Mouse (Mus musculus) embryonic facial prominence, embryonic 13.5 days (tissue): ENCODE results near the gene Rrp36. TPM values are rescaled to one million over a fixed set of nuclear protein-coding genes. Genes with fewer than 3 reads are reported as not detected.

Experiments
- ATAC-seq: fragments of 200-750 bp; cut with Nextera tagmentation; 2 replicates; pipeline ENCODE4 v1.8.0; 2017; ENCODE audit warnings: low read depth; ENCODE audit not compliant: insufficient number of reproducible peaks, insufficient read depth, low FRiP score, low TSS enrichment
- H3K27ac ChIP-seq: fragments of 300-500 bp; sonication (generic); 2 replicates; pipeline ENCODE4 v1.5.1; 2015; ENCODE audit warnings: moderate library complexity, mild to moderate bottlenecking, inconsistent platforms
- H3K27me3 ChIP-seq: fragments of 300-500 bp; sonication (generic); 2 replicates; pipeline ENCODE4 v1.6.1; 2015; ENCODE audit warnings: mild to moderate bottlenecking, inconsistent platforms
- H3K36me3 ChIP-seq: fragments of 300-500 bp; sonication (generic); 2 replicates; pipeline ENCODE4 v1.6.1; 2015; ENCODE audit warnings: mild to moderate bottlenecking, inconsistent platforms
- H3K4me1 ChIP-seq: fragments of 300-500 bp; sonication (generic); 2 replicates; pipeline ENCODE4 v1.6.1; 2015; ENCODE audit warnings: inconsistent platforms
- H3K4me2 ChIP-seq: fragments of 300-500 bp; sonication (generic); 2 replicates; pipeline ENCODE4 v1.6.1; 2015; ENCODE audit warnings: moderate library complexity, mild to moderate bottlenecking, inconsistent platforms
- H3K4me3 ChIP-seq: fragments of 300-500 bp; sonication (generic); 2 replicates; pipeline ENCODE4 v1.5.1; 2015; ENCODE audit warnings: mild to moderate bottlenecking, inconsistent platforms
- H3K9ac ChIP-seq: fragments of 300-500 bp; sonication (generic); 2 replicates; pipeline ENCODE4 v1.6.1; 2015; ENCODE audit warnings: mild to moderate bottlenecking, inconsistent platforms
- H3K9me3 ChIP-seq: fragments of 300-500 bp; sonication (generic); 2 replicates; pipeline ENCODE4 v1.6.1; 2016; ENCODE audit warnings: inconsistent platforms
- WGBS: fragments of 180-500 bp; shearing (Covaris S2); methylation state at CpG from one replicate; pipeline ENCODE4 v1.1.7; 2015; ENCODE audit warnings: mixed read lengths; 5-methylcytosine and 5-hydroxymethylcytosine counted together
- polyA plus RNA-seq: library from polyadenylated mRNA; unstranded; fragments of >200 nt; fragmentation: Nextera tagmentation; extraction: Ambion mirVana; gene quantifications from 2 replicates; pipeline ENCODE4 v1.2.1, GENCODE M21; 2015

The Rrp36 gene
- polyA plus RNA-seq, 1 experiment from 2014 or later: 75.6 TPM

- Histone ChIP-seq H3K36me3 (peaks cover 19% of the 10 kb centered on the region), H3K27ac (peak overlapping the region; percentile 92), H3K4me2 (peak overlapping the region; percentile 85), H3K4me3 (peak overlapping the region; percentile 94), H3K4me1 (peaks cover 32% of the 10 kb centered on the region), H3K9me3 (no peaks in the 10 kb centered on the region), H3K27me3 (no peaks in the 10 kb centered on the region), H3K9ac (peak overlapping the region; percentile 97)
- ATAC-seq: peak; percentile 77
- 3% methylated on average over 41 of the region's 41 CpGs for WGBS
These were observed 30.1 kb upstream of the Rrp36 start for GRCm38 (mm10) chr17:46703971-46704886.

- peaks cover 32% of the 10 kb centered on the region for H3K4me1 ChIP-seq
- no peak overlapping the region for H3K27ac ChIP-seq
- WGBS: 92% methylated on average over 5 of the region's 5 CpGs
- peak overlapping the region; percentile 97 for H3K9ac ChIP-seq
- no peaks in the 10 kb centered on the region for H3K9me3 ChIP-seq
- ATAC-seq: no peak
- no peaks in the 10 kb centered on the region for H3K27me3 ChIP-seq
- peak overlapping the region; percentile 85 for H3K4me2 ChIP-seq
- H3K4me3 ChIP-seq: peak overlapping the region; percentile 94; the same call in 1 of the 2 replicates
- H3K36me3 ChIP-seq: peaks cover 33% of the 10 kb centered on the region
These were observed 28.4 kb upstream of the Rrp36 start for GRCm38 (mm10) chr17:46702506-46702905.

GRCm38 (mm10) chr17:46702100-46702499 is 27.9 kb upstream of the Rrp36 start:
- WGBS: 90% methylated on average over 12 of the region's 12 CpGs
- Histone ChIP-seq H3K36me3 (peaks cover 37% of the 10 kb centered on the region), H3K4me1 (peaks cover 32% of the 10 kb centered on the region), H3K4me3 (0 out of 2 replicates have a peak overlapping the region, but pooled peaks have one; percentile 94), H3K4me2 (0 out of 2 replicates have a peak overlapping the region, but pooled peaks have one; percentile 7), H3K9ac (peak overlapping the region; percentile 97; the same call in 1 of the 2 replicates), H3K27me3 (no peaks in the 10 kb centered on the region), H3K9me3 (no peaks in the 10 kb centered on the region), H3K27ac (no peak overlapping the region)
- ATAC-seq: no peak

GRCm38 (mm10) chr17:46701489-46701888 is 27.3 kb upstream of the Rrp36 start:
- Histone ChIP-seq H3K4me2 (peak overlapping the region; percentile 7; the same call in 1 of the 2 replicates), H3K4me1 (peaks cover 32% of the 10 kb centered on the region), H3K36me3 (peaks cover 39% of the 10 kb centered on the region), H3K9me3 (no peaks in the 10 kb centered on the region), H3K4me3 (no peak overlapping the region), H3K9ac (0 out of 2 replicates have a peak overlapping the region, but pooled peaks have one; percentile 97), H3K27me3 (no peaks in the 10 kb centered on the region), H3K27ac (no peak overlapping the region)
- ATAC-seq: no peak
- WGBS: 83% methylated on average over 12 of the region's 12 CpGs

- Histone ChIP-seq H3K9me3 (no peaks in the 10 kb centered on the region), H3K4me3 (no peak overlapping the region), H3K27me3 (no peaks in the 10 kb centered on the region), H3K4me1 (peaks cover 28% of the 10 kb centered on the region), H3K36me3 (peaks cover 48% of the 10 kb centered on the region), H3K9ac (no peak overlapping the region), H3K4me2 (no peak overlapping the region), H3K27ac (no peak overlapping the region)
- ATAC-seq: no peak
- 95% methylated on average over 3 of the region's 3 CpGs for WGBS
These were observed 25.8 kb upstream of the Rrp36 start for GRCm38 (mm10) chr17:46699912-46700311.

- H3K4me3 ChIP-seq: no peak overlapping the region
- H3K9me3 ChIP-seq: no peaks in the 10 kb centered on the region
- no peaks in the 10 kb centered on the region for H3K27me3 ChIP-seq
- peaks cover 28% of the 10 kb centered on the region for H3K4me1 ChIP-seq
- H3K4me2 ChIP-seq: no peak overlapping the region
- WGBS: 88% methylated on average over 5 of the region's 5 CpGs
- peaks cover 50% of the 10 kb centered on the region for H3K36me3 ChIP-seq
- no peak overlapping the region for H3K27ac ChIP-seq
- no peak for ATAC-seq
- H3K9ac ChIP-seq: no peak overlapping the region; the same call in 1 of the 2 replicates
These were observed 25.1 kb upstream of the Rrp36 start for GRCm38 (mm10) chr17:46699245-46699644.

- Histone ChIP-seq H3K27ac (no peak overlapping the region), H3K27me3 (no peaks in the 10 kb centered on the region), H3K4me2 (no peak overlapping the region), H3K4me3 (no peak overlapping the region), H3K9ac (no peak overlapping the region), H3K9me3 (no peaks in the 10 kb centered on the region), H3K4me1 (peaks cover 22% of the 10 kb centered on the region), H3K36me3 (peaks cover 53% of the 10 kb centered on the region)
- ATAC-seq: no peak
- 82% methylated on average over 6 of the region's 6 CpGs for WGBS
These were observed 24.4 kb upstream of the Rrp36 start for GRCm38 (mm10) chr17:46698515-46698914.

- no peaks in the 10 kb centered on the region for H3K9me3 ChIP-seq
- H3K27me3 ChIP-seq: no peaks in the 10 kb centered on the region
- 85% methylated on average over 1 of the region's 1 CpGs for WGBS
- ATAC-seq: no peak
- no peak overlapping the region for H3K4me2 ChIP-seq
- H3K36me3 ChIP-seq: peaks cover 48% of the 10 kb centered on the region
- no peaks in the 10 kb centered on the region for H3K4me1 ChIP-seq
- H3K27ac ChIP-seq: no peak overlapping the region
- no peak overlapping the region for H3K4me3 ChIP-seq
- H3K9ac ChIP-seq: no peak overlapping the region
These were observed 20.4 kb upstream of the Rrp36 start for GRCm38 (mm10) chr17:46694517-46695063.

GRCm38 (mm10) chr17:46691390-46691789 is 17.2 kb upstream of the Rrp36 start:
- peaks cover 38% of the 10 kb centered on the region for H3K36me3 ChIP-seq

GRCm38 (mm10) chr17:46690665-46691064 is 16.5 kb upstream of the Rrp36 start:
- no peak for ATAC-seq

More at GRCm38 (mm10) chr17:46691390-46691789, 17.2 kb upstream of the Rrp36 start:
- Histone ChIP-seq H3K4me3 (no peak overlapping the region), H3K9ac (no peak overlapping the region), H3K4me2 (no peak overlapping the region), H3K4me1 (no peaks in the 10 kb centered on the region), H3K27ac (no peak overlapping the region), H3K9me3 (no peaks in the 10 kb centered on the region), H3K27me3 (no peaks in the 10 kb centered on the region)
- WGBS: 88% methylated on average over 2 of the region's 2 CpGs
- ATAC-seq: no peak

GRCm38 (mm10) chr17:46685913-46686312 is 11.8 kb upstream of the Rrp36 start:
- Histone ChIP-seq H3K4me3 (no peak overlapping the region), H3K4me1 (peaks cover 9% of the 10 kb centered on the region), H3K36me3 (peaks cover 53% of the 10 kb centered on the region), H3K27ac (no peak overlapping the region), H3K4me2 (no peak overlapping the region), H3K27me3 (no peaks in the 10 kb centered on the region), H3K9ac (no peak overlapping the region), H3K9me3 (no peaks in the 10 kb centered on the region)
- no peak for ATAC-seq
- WGBS: 91% methylated on average over 6 of the region's 6 CpGs

More at GRCm38 (mm10) chr17:46690665-46691064, 16.5 kb upstream of the Rrp36 start:
- peaks cover 38% of the 10 kb centered on the region for H3K36me3 ChIP-seq
- H3K27me3 ChIP-seq: no peaks in the 10 kb centered on the region
- WGBS: 96% methylated on average over 12 of the region's 12 CpGs
- no peak overlapping the region for H3K9ac ChIP-seq
- H3K4me1 ChIP-seq: no peaks in the 10 kb centered on the region
- H3K27ac ChIP-seq: no peak overlapping the region
- H3K4me3 ChIP-seq: no peak overlapping the region
- H3K9me3 ChIP-seq: no peaks in the 10 kb centered on the region
- no peak overlapping the region for H3K4me2 ChIP-seq
